Mouse (Mus musculus) MEL (cell line): ENCODE measurements at regions not wholly inside any gene's neighbourhood (a gene's known extent, or its start where the extent isn't known, plus 50 kb on each side); places are given as distances from the start of the nearest gene placed in this dataset.

Source experiments
- CTCF ChIP-seq, 3 experiments: IDR thresholded peaks in 2 of 3; conservative IDR thresholded peaks in 1 of 3; 2 replicates each; pipeline ENCODE4 v1.5.1; 2011 to 2012; ENCODE audit warnings: low read length in 3 of 3, low read depth in 2 of 3, mild to moderate bottlenecking in 2 of 3, improper control_type of control experiment in 1 of 3, inconsistent platforms in 1 of 3, mixed read lengths in 1 of 3, moderate library complexity in 1 of 3; ENCODE audit not compliant: control insufficient read depth in 1 of 3, insufficient read depth in 1 of 3, poor library complexity in 1 of 3, severe bottlenecking in 1 of 3
- POLR2A ChIP-seq, 2 experiments: IDR thresholded peaks; 2 replicates each; pipeline ENCODE4 v1.6.1; 2011 to 2012; ENCODE audit warnings: low read length in 2 of 2, mild to moderate bottlenecking in 2 of 2, control low read depth in 1 of 2, improper control_type of control experiment in 1 of 2, low read depth in 1 of 2, moderate library complexity in 1 of 2; ENCODE audit not compliant: control insufficient read depth in 1 of 2, insufficient read depth in 1 of 2, poor library complexity in 1 of 2
- USF2 ChIP-seq, 2 experiments: IDR thresholded peaks; 2 replicates each; pipeline ENCODE4 v1.6.1; 2011 to 2012; ENCODE audit warnings: improper control_type of control experiment in 2 of 2, low read length in 2 of 2, borderline replicate concordance in 1 of 2, inconsistent platforms in 1 of 2, low read depth in 1 of 2, mild to moderate bottlenecking in 1 of 2; ENCODE audit not compliant: insufficient read depth in 1 of 2

GRCm38 (mm10) chr10:53811904-53812596 is 61.1 kb upstream of the Fam184a start:
- TF ChIP-seq CTCF (IDR thresholded peaks at IDR 0.05 in 2 of 3, conservative IDR thresholded peaks at IDR 0.05 in 1 of 3; ENCODE audit: control insufficient read depth in 1 of 3, insufficient read depth in 1 of 3, low read depth in 2 of 3, low read length in 3 of 3, poor library complexity in 1 of 3, severe bottlenecking in 1 of 3) (no peak), USF2 (IDR thresholded peaks at IDR 0.05; ENCODE audit: borderline replicate concordance in 1 of 2, insufficient read depth in 1 of 2, low read depth in 1 of 2, low read length in 2 of 2) (no peak), POLR2A (IDR thresholded peaks at IDR 0.05; ENCODE audit: control insufficient read depth in 1 of 2, insufficient read depth in 1 of 2, low read depth in 1 of 2, low read length in 2 of 2, poor library complexity in 1 of 2) (no peak)
